Mouse (Mus musculus): ENCODE measurements around the gene Cntn1. TPM values are rescaled to one million over a fixed set of nuclear protein-coding genes. Genes with fewer than 3 reads are reported as not detected.

Cntn1 gene
- polyA plus RNA-seq, 1 experiment from 2014 or later: 0.75 TPM

DNA sequence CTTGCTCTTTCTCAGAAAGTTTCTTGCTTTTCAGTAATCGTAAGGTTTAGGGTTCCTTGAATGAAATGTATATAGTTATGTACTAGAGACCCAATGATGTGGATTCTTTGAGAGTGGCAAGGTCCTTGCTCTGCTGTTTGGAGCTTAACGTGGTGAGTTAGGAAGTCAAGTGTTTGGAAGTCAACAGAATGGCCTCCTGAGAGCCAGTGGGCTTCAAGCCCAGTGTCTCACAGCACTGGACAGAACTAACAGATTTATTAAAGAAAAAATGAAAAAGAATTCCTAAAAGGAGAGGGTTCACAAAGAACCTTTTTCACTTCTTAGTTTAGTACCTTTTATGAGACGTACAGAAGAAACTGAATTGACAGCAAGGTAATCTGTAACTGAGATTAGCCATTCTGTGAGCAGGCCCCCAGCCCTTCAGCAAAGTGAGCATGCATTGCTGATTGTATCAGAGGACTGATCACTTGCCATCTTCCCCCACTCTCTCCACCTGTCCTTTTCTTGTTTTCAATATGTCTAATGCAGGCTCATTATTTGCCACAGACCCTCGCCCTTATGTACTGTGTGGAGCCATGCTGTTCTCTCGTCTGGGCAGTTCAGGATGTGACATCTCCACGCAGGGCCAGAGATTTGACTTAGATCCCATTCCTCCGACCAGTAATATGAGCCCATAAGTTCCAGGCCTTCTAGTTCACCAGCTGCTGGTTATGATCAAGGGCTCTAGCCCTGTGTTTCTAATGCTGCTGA is 159.7 kb downstream of the Cntn1 start:
- 69% methylated on average over 7 of the region's 7 CpGs for WGBS
- no peaks in the 10 kb centered on the region for H3K9me3 ChIP-seq (ENCODE audit: control insufficient read depth, low read length)
- ATAC-seq (ENCODE audit: low read depth): no peak
- no peak overlapping the region for H3K4me2 ChIP-seq (ENCODE audit: low read depth, low read length)
- no peak overlapping the region for H3K4me3 ChIP-seq (ENCODE audit: low read length)
- no peaks in the 10 kb centered on the region for H3K36me3 ChIP-seq (ENCODE audit: control insufficient read depth, insufficient read depth, low read length)
- H3K9ac ChIP-seq (ENCODE audit: low read length): no peak overlapping the region
- no peak overlapping the region for H3K27ac ChIP-seq (ENCODE audit: low read length)
- no peaks in the 10 kb centered on the region for H3K4me1 ChIP-seq (replicated peaks; ENCODE audit: control insufficient read depth, insufficient read depth, low read length)
- H3K27me3 ChIP-seq (ENCODE audit: control insufficient read depth, insufficient read depth, low read depth, low read length): no peaks in the 10 kb centered on the region

DNA sequence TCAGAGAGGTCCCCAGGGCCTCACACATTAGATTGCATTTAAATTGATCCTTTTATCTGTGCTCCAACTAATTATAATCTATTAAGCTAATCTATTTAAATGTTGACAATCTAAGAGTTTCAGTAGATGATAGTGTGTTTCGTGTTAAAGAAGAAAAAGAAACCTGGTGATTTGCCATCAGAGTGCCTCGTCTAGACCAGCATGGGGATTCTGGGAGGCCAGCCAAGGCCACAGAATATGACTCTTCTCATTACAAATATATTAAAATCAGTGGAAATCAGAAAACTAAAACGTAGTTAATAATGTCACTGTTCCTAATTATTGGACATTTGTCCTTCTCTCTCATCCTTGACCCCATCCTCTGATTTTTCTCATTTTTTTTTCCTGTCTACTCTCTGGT is 164.9 kb downstream of the Cntn1 start:
- WGBS: 47% methylated on average over 3 of the region's 3 CpGs

DNA sequence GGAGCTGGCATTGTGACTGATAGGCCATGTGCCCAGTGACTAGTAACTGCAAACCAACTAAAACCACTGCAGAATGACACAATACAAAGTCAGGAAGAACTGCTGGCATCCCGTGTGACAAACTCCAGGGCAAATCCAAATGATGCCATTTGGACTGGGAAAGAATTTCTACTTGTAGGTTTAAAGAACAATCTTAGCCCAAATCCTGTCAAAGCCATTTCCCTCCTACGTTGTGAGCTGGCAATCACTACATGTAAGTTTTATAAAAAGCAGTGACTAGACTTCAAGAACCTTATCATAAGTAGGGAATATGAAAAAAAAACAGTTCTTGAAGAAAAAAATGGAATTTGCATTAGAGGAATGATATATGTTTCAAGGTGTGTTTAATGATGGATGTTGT is 170.5 kb downstream of the Cntn1 start:
- Histone ChIP-seq H3K27me3 (ENCODE audit: control insufficient read depth, insufficient read depth, low read depth, low read length) (no peaks in the 10 kb centered on the region), H3K36me3 (ENCODE audit: control insufficient read depth, insufficient read depth, low read length) (no peaks in the 10 kb centered on the region), H3K4me1 (replicated peaks; ENCODE audit: control insufficient read depth, insufficient read depth, low read length) (no peaks in the 10 kb centered on the region), H3K9ac (ENCODE audit: low read length) (no peak overlapping the region), H3K4me3 (ENCODE audit: low read length) (no peak overlapping the region), H3K4me2 (ENCODE audit: low read depth, low read length) (no peak overlapping the region), H3K9me3 (ENCODE audit: control insufficient read depth, low read length) (no peaks in the 10 kb centered on the region), H3K27ac (ENCODE audit: low read length) (no peak overlapping the region)
- no peak for ATAC-seq (ENCODE audit: low read depth)
- 61% methylated on average over 2 of the region's 2 CpGs for WGBS

More for the DNA sequence above, 164.9 kb downstream of the Cntn1 start:
- no peaks in the 10 kb centered on the region for H3K4me1 ChIP-seq (replicated peaks; ENCODE audit: control insufficient read depth, insufficient read depth, low read length)
- no peak overlapping the region for H3K9ac ChIP-seq (ENCODE audit: low read length)
- no peaks in the 10 kb centered on the region for H3K27me3 ChIP-seq (ENCODE audit: control insufficient read depth, insufficient read depth, low read depth, low read length)
- no peak overlapping the region for H3K4me2 ChIP-seq (ENCODE audit: low read depth, low read length)
- H3K9me3 ChIP-seq (ENCODE audit: control insufficient read depth, low read length): no peaks in the 10 kb centered on the region
- no peak overlapping the region for H3K27ac ChIP-seq (ENCODE audit: low read length)
- ATAC-seq (ENCODE audit: low read depth): no peak
- H3K4me3 ChIP-seq (ENCODE audit: low read length): no peak overlapping the region
- H3K36me3 ChIP-seq (ENCODE audit: control insufficient read depth, insufficient read depth, low read length): no peaks in the 10 kb centered on the region

DNA sequence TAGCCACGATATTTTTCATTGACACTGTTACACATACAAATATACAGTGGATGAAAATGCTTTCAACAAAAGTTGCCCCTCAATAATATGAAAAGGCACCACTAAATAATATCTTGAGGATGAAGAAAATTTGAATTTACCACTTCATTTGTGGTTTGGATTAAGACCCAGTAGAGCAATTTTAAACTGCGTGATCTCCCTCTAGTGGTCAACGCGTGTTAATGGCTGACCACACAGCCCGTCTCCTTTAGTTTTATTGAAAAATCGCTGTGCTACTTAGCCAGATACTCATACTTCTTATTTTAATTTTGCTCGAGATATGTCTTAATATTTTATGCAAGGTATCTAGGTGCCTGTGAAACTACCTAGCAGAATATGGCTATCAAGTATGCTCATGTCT is 180.4 kb downstream of the Cntn1 start:
- 17% methylated on average over 7 of the region's 7 CpGs for WGBS
- H3K4me2 ChIP-seq (ENCODE audit: low read depth, low read length): no peak overlapping the region
- ATAC-seq (ENCODE audit: low read depth): no peak

DNA sequence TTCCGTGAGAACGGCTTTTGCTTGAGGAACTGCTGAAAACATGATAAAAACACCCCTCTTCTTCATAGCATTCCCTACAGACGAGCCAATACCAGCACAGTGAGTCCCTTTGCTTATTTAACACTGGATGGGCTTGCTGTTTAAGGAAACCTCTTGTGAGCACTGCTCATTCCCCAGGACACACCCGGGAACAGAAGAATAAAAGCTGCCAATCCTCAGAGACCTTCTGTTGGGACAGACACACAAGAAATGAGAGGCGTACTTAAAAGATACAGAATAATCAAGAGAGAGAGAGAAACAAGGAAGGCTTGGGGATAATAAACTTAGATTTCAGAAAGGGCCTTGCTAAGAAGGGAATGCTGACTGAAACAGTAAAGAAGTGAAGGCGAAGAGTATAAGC is 184.9 kb downstream of the Cntn1 start:
- 67% methylated on average over 6 of the region's 6 CpGs for WGBS
- no peak overlapping the region for H3K9ac ChIP-seq (ENCODE audit: low read length)
- no peak for ATAC-seq (ENCODE audit: low read depth)
- H3K27ac ChIP-seq (ENCODE audit: low read length): no peak overlapping the region
- no peaks in the 10 kb centered on the region for H3K9me3 ChIP-seq (ENCODE audit: control insufficient read depth, low read length)
- no peak overlapping the region for H3K4me3 ChIP-seq (ENCODE audit: low read length)
- H3K4me1 ChIP-seq (replicated peaks; ENCODE audit: control insufficient read depth, insufficient read depth, low read length): no peaks in the 10 kb centered on the region
- H3K36me3 ChIP-seq (ENCODE audit: control insufficient read depth, insufficient read depth, low read length): no peaks in the 10 kb centered on the region
- no peaks in the 10 kb centered on the region for H3K27me3 ChIP-seq (ENCODE audit: control insufficient read depth, insufficient read depth, low read depth, low read length)
- no peak overlapping the region for H3K4me2 ChIP-seq (ENCODE audit: low read depth, low read length)

More for the DNA sequence above, 180.4 kb downstream of the Cntn1 start:
- H3K9me3 ChIP-seq (ENCODE audit: control insufficient read depth, low read length): no peaks in the 10 kb centered on the region
- H3K9ac ChIP-seq (ENCODE audit: low read length): no peak overlapping the region
- H3K27me3 ChIP-seq (ENCODE audit: control insufficient read depth, insufficient read depth, low read depth, low read length): no peaks in the 10 kb centered on the region
- H3K4me1 ChIP-seq (replicated peaks; ENCODE audit: control insufficient read depth, insufficient read depth, low read length): no peaks in the 10 kb centered on the region
- no peaks in the 10 kb centered on the region for H3K36me3 ChIP-seq (ENCODE audit: control insufficient read depth, insufficient read depth, low read length)
- no peak overlapping the region for H3K27ac ChIP-seq (ENCODE audit: low read length)
- H3K4me3 ChIP-seq (ENCODE audit: low read length): no peak overlapping the region

DNA sequence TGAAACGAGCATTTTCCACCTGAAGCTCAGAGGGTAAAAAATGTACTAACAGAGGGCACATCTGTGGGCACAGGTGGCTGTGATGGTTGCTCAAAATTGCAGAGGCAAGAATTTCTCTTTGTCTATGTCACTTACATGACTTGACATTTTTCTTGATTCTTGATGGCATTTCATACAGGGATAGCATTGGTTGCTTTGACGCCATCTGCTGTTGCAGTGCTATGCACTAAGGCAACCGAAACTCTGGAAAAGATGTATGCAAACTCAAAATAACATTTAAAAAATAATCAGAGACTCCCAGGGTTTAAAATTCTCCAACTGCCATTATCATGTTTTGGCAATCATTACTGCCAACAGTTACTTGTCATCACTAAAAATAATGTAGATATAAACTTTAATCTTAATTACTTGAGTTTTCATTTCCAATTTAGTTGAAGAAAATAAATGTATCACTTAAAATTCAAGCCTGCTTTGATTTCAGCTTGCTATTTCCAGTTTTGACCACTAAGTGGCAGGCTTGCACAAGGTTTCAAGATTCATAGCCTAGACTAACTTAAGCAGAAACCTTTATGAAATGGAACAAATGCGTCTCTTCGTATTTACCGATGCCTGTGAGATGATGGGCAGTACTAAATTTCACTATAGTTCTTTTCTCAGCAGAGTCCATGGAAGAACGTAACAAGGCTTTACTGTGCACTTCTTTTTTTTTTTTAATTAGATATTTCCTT is 214.2 kb downstream of the Cntn1 start:
- Histone ChIP-seq H3K4me1 (replicated peaks; ENCODE audit: control insufficient read depth, insufficient read depth, low read length) (no peaks in the 10 kb centered on the region), H3K9me3 (ENCODE audit: control insufficient read depth, low read length) (no peaks in the 10 kb centered on the region), H3K4me2 (ENCODE audit: low read depth, low read length) (no peak overlapping the region), H3K36me3 (ENCODE audit: control insufficient read depth, insufficient read depth, low read length) (no peaks in the 10 kb centered on the region), H3K4me3 (ENCODE audit: low read length) (no peak overlapping the region), H3K27me3 (ENCODE audit: control insufficient read depth, insufficient read depth, low read depth, low read length) (no peaks in the 10 kb centered on the region), H3K9ac (ENCODE audit: low read length) (no peak overlapping the region), H3K27ac (ENCODE audit: low read length) (no peak overlapping the region)
- 25% methylated on average over 7 of the region's 7 CpGs for WGBS
- no peak for ATAC-seq (ENCODE audit: low read depth)

DNA sequence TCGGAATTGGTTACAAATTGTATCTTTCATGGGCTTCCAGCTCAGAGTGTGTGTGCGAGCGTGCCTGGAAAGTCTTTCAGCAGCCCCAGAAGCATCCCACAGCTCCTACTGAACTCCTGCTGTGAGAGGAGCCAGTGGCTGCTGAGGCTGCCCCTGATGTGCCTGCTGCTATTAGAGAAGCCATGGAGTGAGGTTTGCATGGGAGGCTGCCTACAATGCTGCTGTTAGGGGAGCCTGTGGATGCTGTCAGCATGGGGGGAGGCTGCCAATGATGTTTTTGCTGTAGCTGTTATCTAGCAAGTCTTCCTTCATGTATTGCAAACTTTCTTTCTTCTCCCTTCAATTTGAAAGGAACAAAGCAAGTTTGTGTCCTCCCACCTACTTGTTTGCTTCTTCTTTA is 217.4 kb downstream of the Cntn1 start:
- H3K36me3 ChIP-seq (ENCODE audit: control insufficient read depth, insufficient read depth, low read length): no peaks in the 10 kb centered on the region
- no peak overlapping the region for H3K9ac ChIP-seq (ENCODE audit: low read length)
- no peak overlapping the region for H3K4me2 ChIP-seq (ENCODE audit: low read depth, low read length)
- H3K27me3 ChIP-seq (ENCODE audit: control insufficient read depth, insufficient read depth, low read depth, low read length): no peaks in the 10 kb centered on the region
- 55% methylated on average over 3 of the region's 3 CpGs for WGBS
- no peak overlapping the region for H3K4me3 ChIP-seq (ENCODE audit: low read length)
- no peak overlapping the region for H3K27ac ChIP-seq (ENCODE audit: low read length)
- H3K4me1 ChIP-seq (replicated peaks; ENCODE audit: control insufficient read depth, insufficient read depth, low read length): no peaks in the 10 kb centered on the region
- ATAC-seq (ENCODE audit: low read depth): no peak
- H3K9me3 ChIP-seq (ENCODE audit: control insufficient read depth, low read length): no peaks in the 10 kb centered on the region

DNA sequence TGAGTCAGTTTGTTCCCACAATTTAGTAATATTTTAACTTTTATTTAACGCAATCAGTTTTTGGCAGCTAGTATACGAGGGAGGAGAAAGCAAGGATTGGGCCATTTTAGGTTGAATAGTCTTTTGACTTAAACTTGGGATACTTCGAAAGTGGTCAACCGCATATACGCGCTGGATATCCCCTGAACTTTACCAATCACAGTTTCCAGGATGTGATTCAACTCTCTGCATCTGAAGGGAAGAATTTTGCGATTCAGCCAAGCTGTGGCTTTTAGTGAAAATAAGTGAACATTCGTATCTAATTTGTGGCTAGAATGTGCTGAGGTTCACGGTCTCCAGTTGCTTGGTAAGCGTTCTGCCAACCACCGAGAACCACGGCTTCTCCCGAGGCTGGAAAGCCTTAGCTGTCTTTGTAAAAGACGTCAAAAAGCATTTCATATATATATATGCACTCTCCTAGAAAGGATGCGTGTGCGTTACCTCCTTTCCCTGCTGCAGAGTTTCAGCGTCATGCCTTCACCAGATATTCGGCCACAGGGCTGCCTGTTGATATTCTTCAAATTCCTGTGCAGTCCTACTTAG is 217.9 kb downstream of the Cntn1 start:
- Histone ChIP-seq H3K4me1 (replicated peaks; ENCODE audit: control insufficient read depth, insufficient read depth, low read length) (no peaks in the 10 kb centered on the region), H3K27ac (ENCODE audit: low read length) (no peak overlapping the region), H3K27me3 (ENCODE audit: control insufficient read depth, insufficient read depth, low read depth, low read length) (no peaks in the 10 kb centered on the region), H3K9ac (ENCODE audit: low read length) (no peak overlapping the region), H3K4me3 (ENCODE audit: low read length) (no peak overlapping the region), H3K36me3 (ENCODE audit: control insufficient read depth, insufficient read depth, low read length) (no peaks in the 10 kb centered on the region), H3K9me3 (ENCODE audit: control insufficient read depth, low read length) (no peaks in the 10 kb centered on the region), H3K4me2 (ENCODE audit: low read depth, low read length) (no peak overlapping the region)
- WGBS: 84% methylated on average over 18 of the region's 18 CpGs
- ATAC-seq (ENCODE audit: low read depth): no peak

DNA sequence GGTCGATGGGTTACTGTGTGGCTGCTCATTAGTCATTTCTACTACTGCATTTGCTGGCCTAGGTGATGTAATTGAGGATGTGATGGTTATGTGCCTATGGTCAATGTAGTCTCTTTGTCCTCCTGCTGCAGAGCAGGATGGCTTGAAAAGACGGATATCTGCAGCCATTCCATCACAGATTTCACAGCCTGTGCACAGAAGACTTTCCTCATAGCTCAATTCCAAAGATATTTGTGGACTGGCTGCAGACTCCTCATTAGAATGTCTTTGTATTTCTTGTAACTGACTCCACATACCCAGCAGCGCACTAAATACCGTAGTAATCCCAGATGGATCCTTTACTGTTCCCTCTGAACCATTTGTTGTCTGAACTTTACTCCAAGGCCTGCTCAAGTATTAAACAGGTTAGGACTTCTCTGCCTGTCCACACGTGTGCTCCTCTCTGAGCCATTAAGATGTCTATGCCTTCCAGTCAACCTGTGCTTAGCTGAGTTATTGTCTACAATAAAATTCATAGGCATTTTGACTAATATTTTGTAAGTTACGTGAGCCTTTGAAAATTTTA is 220.9 kb downstream of the Cntn1 start:
- H3K27me3 ChIP-seq (ENCODE audit: control insufficient read depth, insufficient read depth, low read depth, low read length): no peaks in the 10 kb centered on the region
- no peak overlapping the region for H3K4me3 ChIP-seq (ENCODE audit: low read length)
- H3K4me2 ChIP-seq (ENCODE audit: low read depth, low read length): no peak overlapping the region
- ATAC-seq (ENCODE audit: low read depth): no peak
- no peaks in the 10 kb centered on the region for H3K4me1 ChIP-seq (replicated peaks; ENCODE audit: control insufficient read depth, insufficient read depth, low read length)
- no peaks in the 10 kb centered on the region for H3K36me3 ChIP-seq (ENCODE audit: control insufficient read depth, insufficient read depth, low read length)
- no peak overlapping the region for H3K27ac ChIP-seq (ENCODE audit: low read length)
- 83% methylated on average over 6 of the region's 6 CpGs for WGBS
- no peaks in the 10 kb centered on the region for H3K9me3 ChIP-seq (ENCODE audit: control insufficient read depth, low read length)
- H3K9ac ChIP-seq (ENCODE audit: low read length): no peak overlapping the region
